Mouse (Mus musculus) urinary bladder, adult 2 months (tissue): Measurements from ENCODE around the gene Zfp810. TPM values are rescaled to one million over a fixed set of nuclear protein-coding genes. Genes with fewer than 3 reads are reported as not detected.
"Not testable (repeated sequence)": the region's sequence is repeated elsewhere in the genome, so short reads cannot be mapped to it uniquely, and the experiment has no call there.

ENCODE experiments used
- DNase-seq: peaks from one replicate; pipeline ENCODE4 v3.0.0; 2022; ENCODE audit warnings: low spot score
- polyA plus RNA-seq: library from polyadenylated mRNA; depleted of rRNA; stranded (reverse); fragments of >200 nt; gene quantifications from 2 replicates; pipeline ENCODE4 v1.2.3, GENCODE M21; 2012; rRNA removed

Gene Zfp810
- 11.9 and 12.6 TPM in 2 replicates for polyA plus RNA-seq

- DNase-seq, result peak; percentile 70
These were observed at the start of gene Zfp810 for GRCm38 (mm10) chr9:22307156-22307919. Gene Zfp810 (minus strand): TSS chr9:22307648.

- DNase-seq, result no peak
These were observed 48.5 kb upstream of the Zfp810 start for GRCm38 (mm10) chr9:22355919-22356318.

- DNase-seq, result no peak
These were observed 46.5 kb upstream of the Zfp810 start for GRCm38 (mm10) chr9:22353901-22354300.

- no peak for DNase-seq
These were observed 46.0 kb upstream of the Zfp810 start for GRCm38 (mm10) chr9:22353465-22353864.

GRCm38 (mm10) chr9:22340331-22340730 is 32.9 kb upstream of the Zfp810 start:
- no peak for DNase-seq

GRCm38 (mm10) chr9:22337217-22337616 is 29.8 kb upstream of the Zfp810 start:
- DNase-seq, result no peak

- peak; percentile 72 for DNase-seq
These were observed 20.3 kb upstream of the Zfp810 start for GRCm38 (mm10) chr9:22327475-22328387.

- no peak for DNase-seq
These were observed 19.6 kb upstream of the Zfp810 start for GRCm38 (mm10) chr9:22327099-22327474.

- DNase-seq, result no peak
These were observed 17.1 kb upstream of the Zfp810 start for GRCm38 (mm10) chr9:22324579-22324978.

- DNase-seq, result no peak
These were observed 15.1 kb upstream of the Zfp810 start for GRCm38 (mm10) chr9:22322381-22323211.

GRCm38 (mm10) chr9:22319109-22319508 is 11.7 kb upstream of the Zfp810 start:
- DNase-seq, result no peak

GRCm38 (mm10) chr9:22316047-22316446 is 8.6 kb upstream of the Zfp810 start:
- not testable (repeated sequence) for DNase-seq

GRCm38 (mm10) chr9:22314066-22314465 is 6.6 kb upstream of the Zfp810 start:
- no peak for DNase-seq

- DNase-seq, result no peak
These were observed 5.8 kb upstream of the Zfp810 start for GRCm38 (mm10) chr9:22313218-22313617.

GRCm38 (mm10) chr9:22309651-22310050 is 2.2 kb upstream of the Zfp810 start:
- DNase-seq, result no peak

- DNase-seq, result not testable (repeated sequence)
These were observed 443 bp upstream of the Zfp810 start for GRCm38 (mm10) chr9:22307920-22308262.

GRCm38 (mm10) chr9:22306726-22307125 is 722 bp downstream of the Zfp810 start:
- no peak for DNase-seq

- DNase-seq, result no peak
These were observed 5.2 kb downstream of the Zfp810 start for GRCm38 (mm10) chr9:22302199-22302598.

- no peak for DNase-seq
These were observed 28.7 kb downstream of the Zfp810 start for GRCm38 (mm10) chr9:22278733-22279132.

GRCm38 (mm10) chr9:22268886-22269285 is 38.6 kb downstream of the Zfp810 start:
- DNase-seq, result no peak

- no peak for DNase-seq
These were observed 44.8 kb downstream of the Zfp810 start for GRCm38 (mm10) chr9:22262611-22263010.

- no peak for DNase-seq
These were observed 45.9 kb downstream of the Zfp810 start for GRCm38 (mm10) chr9:22261594-22261993.
